Mouse (Mus musculus) kidney, adult 10 weeks (tissue): ENCODE measurements around the gene Gm42878. TPM values are rescaled to one million over a fixed set of nuclear protein-coding genes. Genes with fewer than 3 reads are reported as not detected.

Experiments used
- polyA plus RNA-seq: library from polyadenylated mRNA; stranded (reverse); fragments of 350-450 nt; fragmentation: Illumina TruSeq; extraction: RNeasy Lipid Tissue Mini Kit (QIAGEN cat#74804); gene quantifications from one replicate; pipeline ENCODE4 v1.2.3, GENCODE M21; 2014; ENCODE audit warnings: low read depth, low replicate concordance

The Gm42878 gene
- polyA plus RNA-seq, result 1.0 TPM

DNA sequence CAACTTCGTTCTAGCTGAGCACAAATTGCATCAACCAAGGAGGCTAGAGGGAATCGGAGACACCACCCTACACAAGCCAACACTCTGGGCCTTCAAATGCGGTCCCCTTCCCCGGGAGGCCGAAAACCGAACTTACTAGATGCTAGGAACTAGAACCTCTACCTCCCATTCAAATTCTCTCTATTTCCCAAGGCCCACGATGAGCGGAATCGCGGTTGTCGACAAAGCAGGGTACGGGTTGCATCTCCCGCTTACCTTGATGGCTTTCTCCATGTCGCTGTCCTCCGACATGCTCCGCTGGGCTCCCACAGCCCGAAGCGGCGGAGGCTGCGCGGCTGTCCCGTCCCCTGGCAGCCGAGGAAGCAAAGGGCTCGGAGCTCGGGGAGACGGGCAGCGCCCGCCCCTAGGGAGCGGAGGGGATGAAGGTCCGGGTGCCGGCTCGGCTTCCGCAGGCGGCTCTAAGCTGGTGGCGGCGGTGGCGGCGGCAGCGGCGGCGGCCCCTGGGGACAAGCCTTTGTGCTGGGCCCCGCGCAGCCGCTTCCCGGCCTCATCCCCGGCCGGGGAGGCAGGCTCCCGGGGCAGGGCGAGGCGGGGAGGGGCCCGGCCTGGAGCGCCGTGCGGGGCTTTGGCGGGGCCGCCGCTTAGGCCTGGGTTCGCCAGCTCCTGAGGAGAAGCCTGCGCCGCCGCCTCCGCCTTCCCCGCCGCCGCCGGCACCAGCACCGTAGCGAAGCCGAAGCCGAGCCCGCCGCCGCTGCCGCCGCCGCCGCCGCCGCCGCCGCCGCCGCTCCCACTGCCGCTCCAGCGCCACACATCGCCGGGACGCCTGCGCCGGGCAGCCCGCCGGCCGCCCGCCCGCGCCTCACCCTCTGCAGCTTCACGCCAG lies at the start of gene Gm42878, which contains the start of gene Adam1a:
Gm42878 (minus strand) TSS at position 573 of the 883 bp plus-strand sequence.
Adam1a (minus strand) TSS at position 573 of the 883 bp plus-strand sequence.

GRCm38 (mm10) chr5:121593451-121594401 lies 48.4 kb upstream of the Gm42878 start, which contains the start of gene Aldh2:
Aldh2 (minus strand) TSS chr5:121593824.

DNA sequence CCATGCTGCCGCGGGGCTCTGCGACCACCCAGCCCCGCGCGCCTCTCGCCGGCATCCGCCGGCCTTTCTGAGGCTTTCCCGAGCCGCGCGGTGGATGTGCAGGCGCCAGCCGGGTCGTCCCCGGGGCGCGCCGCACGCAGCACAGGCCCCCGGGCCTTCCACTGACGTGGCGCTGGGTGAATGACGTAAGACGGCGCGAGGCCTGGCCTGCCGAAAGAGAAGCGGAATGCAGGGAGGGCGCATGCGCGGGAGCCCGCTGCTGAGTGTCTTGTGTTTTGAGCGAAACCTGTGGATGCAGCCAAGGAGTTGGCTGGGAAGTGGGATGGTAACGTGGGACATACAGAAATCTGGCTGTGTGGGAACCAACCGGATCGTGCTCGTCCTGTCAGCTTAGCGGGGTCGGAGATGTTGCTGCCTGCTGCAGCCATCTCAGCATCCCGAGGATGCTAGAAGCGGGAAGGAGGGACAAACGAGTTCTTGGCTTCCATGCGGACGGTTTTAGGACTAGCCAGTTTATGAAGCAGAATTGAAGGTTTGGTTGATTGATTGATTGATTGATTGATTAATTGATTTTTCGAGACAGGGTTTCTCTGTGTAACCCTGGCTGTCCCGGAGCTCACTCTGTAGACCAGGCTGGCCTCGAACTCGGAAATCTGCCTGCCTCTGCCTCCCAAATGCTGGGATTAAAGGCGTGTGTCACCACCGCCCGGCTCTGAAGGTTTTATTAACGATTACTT lies 679 bp upstream of the Gm42878 start, which contains the start of gene Mapkapk5:
Mapkapk5 (minus strand) TSS at position 113 of the 737 bp plus-strand sequence.

DNA sequence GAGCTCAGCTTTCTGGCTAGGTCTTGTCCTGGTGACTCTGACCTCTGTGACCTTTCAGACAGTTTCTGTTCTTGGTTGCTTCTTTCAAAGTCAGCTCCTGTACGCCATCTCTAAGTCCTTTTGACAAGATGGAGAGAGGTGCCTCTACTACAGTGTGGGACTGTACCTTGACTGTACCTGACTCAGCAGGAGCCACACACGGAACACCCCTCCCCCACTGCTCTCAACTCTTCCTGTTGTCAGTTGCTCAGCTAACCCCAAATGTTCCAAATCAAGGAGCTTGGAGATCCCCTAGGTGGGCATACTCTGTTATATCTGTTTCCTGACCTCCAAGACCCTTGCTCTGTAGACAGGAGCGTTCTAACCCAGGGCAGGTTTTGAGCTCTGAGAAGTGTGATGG lies 42.1 kb downstream of the Gm42878 start, which contains the start of gene Adam1b:
Adam1b (minus strand) TSS at position 205 of the 400 bp plus-strand sequence.

Other genes starting within 250 kb of the Gm42878 start
- 10.9 TPM for gene Trafd1, start 159.8 kb downstream of the Gm42878 start, polyA plus RNA-seq
- gene Naa25, start 147.5 kb downstream of the Gm42878 start, polyA plus RNA-seq, result 28.9 TPM
- gene Tmem116, start 93.6 kb downstream of the Gm42878 start, polyA plus RNA-seq, result 18.6 TPM
- gene Erp29, start 93.0 kb downstream of the Gm42878 start, polyA plus RNA-seq, result 19.7 TPM
- gene Adam1b, start 42.0 kb downstream of the Gm42878 start, polyA plus RNA-seq, result not detected
- gene Adam1a, start within 50 bp of the Gm42878 start, polyA plus RNA-seq, result 0.81 TPM
- 63.1 TPM for gene Mapkapk5, start 423 bp upstream of the Gm42878 start, polyA plus RNA-seq
- gene Aldh2, start 48.3 kb upstream of the Gm42878 start, polyA plus RNA-seq, result 10.7 TPM
- gene Acad12, start 73.5 kb upstream of the Gm42878 start, polyA plus RNA-seq, result 18.6 TPM
- gene Acad10, start 115.0 kb upstream of the Gm42878 start, polyA plus RNA-seq, result 3.8 TPM
- gene Brap, start 115.1 kb upstream of the Gm42878 start, polyA plus RNA-seq, result 45.7 TPM
- 185 TPM for gene Atxn2, start 165.9 kb upstream of the Gm42878 start, polyA plus RNA-seq